Mouse (Mus musculus): Measurements from ENCODE around the gene Cux1.

Gene Cux1

GRCm38 (mm10) chr5:136510609-136511008 lies 56.7 kb downstream of the Cux1 start:
- no peak for DNase-seq (ENCODE audit: low spot score in 2 of 2)

DNA sequence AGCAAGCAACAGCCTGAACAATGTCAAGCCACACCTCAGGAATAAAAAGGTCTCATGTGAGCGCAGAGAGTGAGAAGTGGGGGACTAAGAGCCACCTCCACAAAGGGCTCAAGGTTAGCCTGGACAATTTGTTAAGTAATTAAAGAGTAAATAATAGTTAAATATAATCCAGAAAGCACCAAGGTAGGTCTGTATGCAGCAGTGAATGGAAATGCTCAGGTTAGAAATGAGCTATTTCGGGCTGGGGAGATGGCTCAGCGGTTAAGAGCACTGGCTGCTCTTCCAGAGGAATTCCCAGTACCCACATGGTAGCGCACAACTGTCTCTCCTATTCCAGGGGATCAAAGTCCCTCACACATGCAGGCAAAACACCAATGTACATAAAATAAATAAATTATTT lies 59.7 kb downstream of the Cux1 start:
- DNase-seq (ENCODE audit: low spot score in 2 of 2), result no peak

DNA sequence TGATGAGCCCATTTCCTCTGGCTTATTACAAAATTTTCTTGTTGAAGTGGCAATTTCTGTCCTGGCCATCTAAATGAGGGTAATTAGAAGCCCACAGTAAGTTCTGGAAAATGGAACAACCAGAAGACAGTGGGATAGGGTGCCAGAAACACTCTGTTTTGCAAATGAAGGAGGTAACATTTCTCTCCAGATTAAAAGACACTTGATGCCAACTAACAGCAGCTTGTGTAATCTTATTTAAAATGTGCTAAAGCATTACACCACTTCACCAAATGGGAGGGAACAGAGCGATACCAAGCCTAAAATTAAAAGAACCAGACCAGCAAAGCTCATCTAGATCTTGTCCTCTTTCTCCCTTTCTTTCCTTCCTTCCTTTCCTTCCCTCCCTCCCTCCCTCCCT lies 61.0 kb downstream of the Cux1 start:
- no peak for DNase-seq (ENCODE audit: low spot score in 2 of 2)

DNA sequence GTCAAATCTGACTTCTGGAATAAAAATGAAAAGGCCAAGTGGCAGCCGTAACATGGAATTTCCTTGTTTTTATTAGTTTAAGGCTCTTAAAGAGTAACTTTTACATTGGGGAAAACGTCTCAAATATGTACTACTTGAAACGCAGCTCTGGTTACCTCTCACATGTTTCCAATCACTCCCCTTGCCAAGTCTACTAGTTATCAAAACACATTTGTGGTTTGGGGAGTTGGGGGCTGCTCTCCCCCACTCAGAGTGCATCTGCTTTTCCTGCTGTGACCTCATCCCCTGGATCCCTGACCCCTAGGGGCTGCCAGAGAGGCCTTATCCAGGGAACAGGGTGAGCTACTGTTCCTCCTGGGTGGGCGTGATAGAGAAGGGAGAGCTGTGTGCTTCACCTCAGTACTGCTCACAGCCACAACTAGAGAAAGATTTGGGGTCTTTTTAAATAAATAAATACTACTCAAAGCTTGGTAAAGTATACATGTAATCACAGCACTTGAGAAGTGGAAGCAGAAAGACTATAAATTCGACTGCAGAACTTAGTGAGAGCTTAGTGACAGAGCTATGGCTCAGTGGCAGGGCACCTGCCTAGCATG lies 64.7 kb downstream of the Cux1 start:
- no peak for DNase-seq (ENCODE audit: low spot score in 2 of 2)

- DNase-seq (ENCODE audit: low spot score in 2 of 2), result no peak
Observed at GRCm38 (mm10) chr5:136500307-136500871, 66.9 kb downstream of the Cux1 start.

DNA sequence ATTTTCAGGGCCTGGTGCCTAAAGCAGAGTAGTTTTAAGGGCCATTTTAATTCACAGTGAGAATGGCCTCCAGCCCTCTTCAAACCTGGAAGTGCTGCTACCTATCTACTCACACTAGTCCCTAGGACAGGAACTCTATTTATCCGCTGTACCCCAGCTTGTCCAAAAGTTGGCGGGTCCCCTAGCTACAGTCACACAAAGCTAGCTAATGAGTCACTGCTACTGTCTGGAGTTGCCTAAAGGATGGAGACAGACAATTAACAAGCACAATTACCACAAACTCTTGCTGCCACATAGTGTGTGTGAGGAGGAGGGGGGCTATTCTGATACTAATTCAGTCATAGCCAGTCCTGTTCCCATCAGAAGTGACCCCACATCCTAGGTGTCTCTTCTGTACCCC lies 68.0 kb downstream of the Cux1 start:
- DNase-seq (ENCODE audit: low spot score in 2 of 2), result no peak

- DNase-seq (ENCODE audit: low spot score in 2 of 2), result no peak
Observed at GRCm38 (mm10) chr5:136498741-136499140, 68.5 kb downstream of the Cux1 start.

- DNase-seq (ENCODE audit: low spot score in 2 of 2), result no peak
Observed at GRCm38 (mm10) chr5:136497301-136497700, 70.0 kb downstream of the Cux1 start.

DNA sequence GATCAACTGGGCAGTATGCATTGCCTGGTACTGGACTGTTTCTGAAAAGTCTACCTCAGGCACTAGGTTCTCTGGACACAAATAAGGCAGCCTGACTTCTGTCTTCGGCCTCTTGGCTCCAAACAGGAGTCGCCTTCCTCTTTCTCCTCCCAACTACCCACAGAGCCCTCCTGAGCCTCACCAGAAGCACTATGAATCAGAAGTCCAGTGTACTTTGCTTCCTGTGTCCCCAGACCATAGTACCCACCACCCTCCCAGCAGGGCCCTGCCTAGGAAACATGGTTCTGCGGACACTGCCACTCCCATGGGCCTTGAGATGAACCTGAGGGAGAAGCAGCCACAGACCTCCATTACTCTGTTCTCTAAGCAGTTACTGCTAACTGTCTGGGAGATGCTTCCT lies 71.7 kb downstream of the Cux1 start:
- no peak for DNase-seq (ENCODE audit: low spot score in 2 of 2)

- DNase-seq (ENCODE audit: low spot score in 2 of 2), result no peak
Observed at GRCm38 (mm10) chr5:136494927-136495326, 72.4 kb downstream of the Cux1 start.

DNA sequence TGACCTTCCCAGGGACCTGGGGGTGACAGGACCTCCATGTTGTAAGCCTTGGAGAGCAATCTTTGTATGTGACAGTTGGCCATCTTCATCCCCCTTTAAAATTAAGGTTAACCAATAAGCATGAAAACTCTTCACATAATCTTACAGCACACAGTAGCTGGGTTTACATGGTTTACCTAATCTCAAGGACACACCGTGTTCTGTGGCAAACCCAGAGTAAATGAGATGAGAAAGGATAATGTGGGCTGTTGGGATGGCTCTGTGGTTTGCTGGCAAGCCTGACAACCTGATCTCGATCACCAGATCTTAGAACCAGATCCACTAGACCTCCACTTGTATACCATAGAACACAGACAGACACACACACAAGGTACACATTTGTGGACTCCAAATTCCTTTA lies 73.0 kb downstream of the Cux1 start:
- no peak for DNase-seq (ENCODE audit: low spot score in 2 of 2)

GRCm38 (mm10) chr5:136489450-136489849 lies 77.8 kb downstream of the Cux1 start:
- no peak for DNase-seq (ENCODE audit: low spot score in 2 of 2)

- no peak for DNase-seq (ENCODE audit: low spot score in 2 of 2)
Observed at GRCm38 (mm10) chr5:136488721-136489120, 78.6 kb downstream of the Cux1 start.

- no peak for DNase-seq (ENCODE audit: low spot score in 2 of 2)
Observed at GRCm38 (mm10) chr5:136488223-136488622, 79.1 kb downstream of the Cux1 start.

- no peak for DNase-seq (ENCODE audit: low spot score in 2 of 2)
Observed at GRCm38 (mm10) chr5:136487397-136488093, 79.7 kb downstream of the Cux1 start.

GRCm38 (mm10) chr5:136486401-136486800 lies 80.9 kb downstream of the Cux1 start:
- DNase-seq (ENCODE audit: low spot score in 2 of 2), result no peak

GRCm38 (mm10) chr5:136485397-136485796 lies 81.9 kb downstream of the Cux1 start:
- no peak for DNase-seq (ENCODE audit: low spot score in 2 of 2)

DNA sequence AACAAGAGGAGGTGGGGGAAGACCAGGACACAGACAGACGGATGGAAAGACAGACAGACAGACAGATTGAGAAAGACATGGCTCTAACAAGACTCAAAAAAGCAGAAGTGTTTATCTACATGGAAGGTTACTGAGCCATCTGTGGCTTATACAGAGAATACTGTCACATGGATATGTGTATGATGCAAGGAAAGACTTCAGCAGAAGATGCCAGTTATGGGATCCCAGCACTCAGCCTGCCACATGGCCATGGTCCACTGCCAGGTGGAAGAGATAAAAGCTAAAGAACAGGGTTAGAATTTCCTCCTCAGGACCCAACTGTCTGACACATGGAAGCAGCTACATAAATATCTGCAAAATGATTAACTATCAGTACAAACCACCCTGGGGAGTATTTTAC lies 84.9 kb downstream of the Cux1 start:
- no peak for DNase-seq (ENCODE audit: low spot score in 2 of 2)

DNA sequence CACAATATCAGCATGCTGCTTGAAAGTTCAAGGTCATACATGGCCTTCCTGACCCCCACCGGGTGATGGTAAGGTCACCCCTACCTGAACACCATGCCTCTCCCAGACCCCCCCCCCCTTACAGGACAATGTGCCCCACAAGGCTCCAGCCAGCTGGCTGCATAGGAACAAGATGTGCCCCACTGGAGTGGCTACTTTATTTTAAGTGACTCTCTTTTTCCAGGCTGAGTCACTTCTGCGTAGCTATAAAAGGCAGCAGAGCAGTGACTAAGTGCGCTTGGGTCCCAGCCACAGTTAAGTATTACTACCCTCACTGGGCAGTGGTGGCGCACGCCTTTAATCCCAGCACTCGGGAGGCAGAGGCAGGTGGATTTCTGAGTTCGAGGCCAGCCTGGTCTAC lies 86.7 kb downstream of the Cux1 start:
- no peak for DNase-seq (ENCODE audit: low spot score in 2 of 2)

GRCm38 (mm10) chr5:136479801-136480200 lies 87.5 kb downstream of the Cux1 start:
- DNase-seq (ENCODE audit: low spot score in 2 of 2), result no peak

DNA sequence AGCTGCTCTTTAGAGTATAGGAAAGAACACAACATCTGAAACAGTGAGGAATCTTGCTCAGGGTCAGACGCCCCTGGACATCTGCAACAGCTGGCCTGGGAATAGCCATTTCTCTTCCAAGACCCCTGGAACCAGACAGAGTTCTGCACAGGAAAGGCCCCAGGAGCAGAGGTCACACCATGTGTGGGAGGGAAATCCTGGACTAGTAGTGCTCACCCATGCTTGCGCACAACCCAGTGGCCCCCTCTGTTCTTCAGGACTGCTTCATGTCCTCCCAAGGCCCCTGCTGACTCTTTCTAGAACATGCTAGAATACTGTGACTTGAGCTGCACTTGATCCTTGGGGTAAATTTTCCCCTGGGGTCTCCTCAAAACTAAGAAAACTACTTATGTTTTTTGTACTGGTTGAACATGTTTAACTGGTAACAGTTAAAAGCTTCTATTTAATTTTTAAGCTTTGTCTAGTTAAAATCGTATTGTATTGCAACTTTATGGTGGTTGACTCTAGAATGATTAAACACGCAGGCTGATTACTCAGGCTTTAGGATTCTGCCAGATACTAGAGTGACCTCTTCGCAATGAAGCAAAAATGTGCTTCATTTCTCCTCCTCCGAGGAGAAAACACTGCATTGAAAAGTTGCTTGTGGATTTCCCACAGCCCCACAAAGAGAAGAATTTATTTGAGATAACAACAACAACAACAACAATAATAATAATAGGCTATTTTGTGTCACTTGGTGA lies 88.1 kb downstream of the Cux1 start:
- DNase-seq (ENCODE audit: low spot score in 2 of 2), result no peak

GRCm38 (mm10) chr5:136476272-136476671 lies 91.0 kb downstream of the Cux1 start:
- no peak for DNase-seq (ENCODE audit: low spot score in 2 of 2)

- DNase-seq (ENCODE audit: low spot score in 2 of 2), result no peak
Observed at GRCm38 (mm10) chr5:136475161-136475560, 92.1 kb downstream of the Cux1 start.
